In the genomic region with DNA sequence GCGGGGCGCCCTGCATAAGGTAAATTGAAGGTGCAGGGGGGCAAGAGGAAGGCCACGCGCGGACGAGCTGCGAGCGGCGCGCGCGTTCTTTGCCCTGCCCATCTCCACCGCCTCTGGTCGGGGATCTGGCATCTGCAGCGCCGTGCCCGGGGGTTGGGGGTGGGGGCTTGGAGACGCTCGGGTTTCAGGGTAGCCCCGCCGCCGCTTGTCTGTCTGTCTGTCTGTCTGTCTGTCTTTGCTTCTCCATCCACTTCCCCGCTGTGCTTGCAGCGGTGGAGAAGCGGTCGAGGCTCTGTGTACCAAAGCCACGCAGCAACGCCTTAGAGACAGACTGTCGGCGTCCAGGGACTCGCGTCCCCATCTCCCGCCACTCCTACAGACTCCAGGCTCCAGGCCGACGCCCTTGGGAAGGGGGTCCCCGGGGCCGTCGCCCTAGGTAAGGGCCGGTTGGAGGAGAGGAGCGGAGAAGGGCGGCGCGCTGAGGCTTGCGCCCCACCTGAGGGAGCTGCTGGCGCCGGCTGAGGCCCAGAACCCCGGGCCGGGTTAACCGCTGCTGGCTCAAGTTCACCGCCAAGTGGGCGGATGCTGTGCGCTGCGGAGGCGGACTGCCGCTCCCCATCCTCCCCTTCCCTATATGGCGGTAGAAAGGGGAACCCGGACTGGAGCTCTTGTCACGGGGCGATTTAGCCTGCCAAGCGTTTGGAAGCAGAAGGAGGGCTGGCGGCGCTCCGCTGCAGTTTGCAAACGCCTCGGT, we compare ENCODE assay signal across 8 mouse cellular contexts. TPM values are rescaled to one million over a fixed set of nuclear protein-coding genes. Genes with fewer than 3 reads are reported as not detected.
A peak's percentile ranks its signal among the peaks of the same experiment; 100 is the strongest.
DNase-seq lines count a peak whose midpoint lies in the region; ATAC-seq lines count a peak whose summit lies in the region.

No protein-coding gene starts in this region.

- no peaks in the 10 kb centered on the region for H3K36me3 ChIP-seq in embryonic facial prominence, embryonic 14.5 days (ENCODE audit: control insufficient read depth, insufficient read depth, low read length)
- no peaks in the 10 kb centered on the region for H3K36me3 ChIP-seq in limb, embryonic 13.5 days
- no peaks in the 10 kb centered on the region for H3K36me3 ChIP-seq in midbrain, embryonic 15.5 days (replicated peaks)

- H3K4me3 ChIP-seq in embryonic facial prominence, embryonic 14.5 days (ENCODE audit: low read depth, low read length) = peak overlapping the region; percentile 68
- H3K4me3 ChIP-seq in limb, embryonic 13.5 days = peak overlapping the region; percentile 84
- H3K4me3 ChIP-seq in midbrain, embryonic 15.5 days = peak overlapping the region; percentile 82

- peak overlapping the region; percentile 62 for H3K4me2 ChIP-seq in embryonic facial prominence, embryonic 14.5 days (ENCODE audit: low read depth, low read length)
- peak overlapping the region; percentile 72 for H3K4me2 ChIP-seq in limb, embryonic 13.5 days (replicated peaks)
- H3K4me2 ChIP-seq in midbrain, embryonic 15.5 days = peak overlapping the region; percentile 54

- ATAC-seq in embryonic facial prominence, embryonic 14.5 days (ENCODE audit: low read depth) = peak; percentile 87
- ATAC-seq in limb, embryonic 13.5 days (ENCODE audit: low FRiP score, low read depth) = peak; percentile 88
- ATAC-seq in midbrain, embryonic 15.5 days (replicated peaks) = peak; percentile 87

- peak overlapping the region; percentile 88 for H3K9ac ChIP-seq in embryonic facial prominence, embryonic 14.5 days (ENCODE audit: low read depth, low read length)
- H3K9ac ChIP-seq in limb, embryonic 13.5 days = peak overlapping the region; percentile 84
- H3K9ac ChIP-seq in midbrain, embryonic 15.5 days = peak overlapping the region; percentile 88

- under 1% methylated on average over 40 of the region's 65 CpGs for WGBS in embryonic facial prominence, embryonic 14.5 days
- WGBS in limb, embryonic 13.5 days = under 1% methylated on average over 64 of the region's 65 CpGs
- WGBS in midbrain, embryonic 15.5 days = under 1% methylated on average over 64 of the region's 65 CpGs

- DNase-seq in 3T3-L1 (ENCODE audit: low read depth, low spot score) = peak; percentile 84
- peak; percentile 31 to 56 for DNase-seq in adrenal gland, postnatal 4 days (ENCODE audit: low spot score in 2 of 2)
- peak; percentile 95 for DNase-seq in embryonic facial prominence, embryonic 14.5 days (ENCODE audit: low spot score)
- peak; percentile 92 for DNase-seq in heart, adult 8-10 months (ENCODE audit: low spot score)
- peak; percentile 81 to 83 for DNase-seq in kidney, adult 8-10 months
- DNase-seq in spleen, adult 18-20 months = peak; percentile 76 to 77

- no peaks in the 10 kb centered on the region for H3K27me3 ChIP-seq in embryonic facial prominence, embryonic 14.5 days (replicated peaks; ENCODE audit: control insufficient read depth, insufficient read depth, low read length)
- no peaks in the 10 kb centered on the region for H3K27me3 ChIP-seq in limb, embryonic 13.5 days
- no peaks in the 10 kb centered on the region for H3K27me3 ChIP-seq in midbrain, embryonic 15.5 days (replicated peaks)

- H3K9me3 ChIP-seq in embryonic facial prominence, embryonic 14.5 days (ENCODE audit: control insufficient read depth, low read length) = no peaks in the 10 kb centered on the region
- H3K9me3 ChIP-seq in limb, embryonic 13.5 days = no peaks in the 10 kb centered on the region
- no peaks in the 10 kb centered on the region for H3K9me3 ChIP-seq in midbrain, embryonic 15.5 days

- peak overlapping the region; percentile 99 for H3K27ac ChIP-seq in embryonic facial prominence, embryonic 14.5 days (replicated peaks; ENCODE audit: low read depth, low read length)
- H3K27ac ChIP-seq in limb, embryonic 13.5 days = peak overlapping the region; percentile 98
- H3K27ac ChIP-seq in midbrain, embryonic 15.5 days = peak overlapping the region; percentile 98

- H3K4me1 ChIP-seq in embryonic facial prominence, embryonic 14.5 days (ENCODE audit: control insufficient read depth, insufficient read depth, low read length) = peaks cover 18% of the 10 kb centered on the region
- peaks cover 20% of the 10 kb centered on the region for H3K4me1 ChIP-seq in limb, embryonic 13.5 days
- peaks cover 23% of the 10 kb centered on the region for H3K4me1 ChIP-seq in midbrain, embryonic 15.5 days

RNA-seq across cellular contexts. Expression of a gene that starts 0.8 kb away (rescaled TPM):
- total RNA-seq in adrenal gland, postnatal 4 days (2021) = 100 to 1,000 TPM in 1 of 2 experiments, 10 to 100 TPM in 1; 79.8 to 111 TPM
- 235 and 243 TPM in 2 replicates for polyA plus RNA-seq in embryonic facial prominence, embryonic 14.5 days (2014; fragmentation: Nextera tagmentation; extraction: Ambion mirVana)
- 1,000 to 10,000 TPM; 1,258 to 1,664 (median 1,451) TPM for total RNA-seq in heart, adult 8-10 months (2022)
- polyA plus RNA-seq in limb, embryonic 13.5 days (2015; fragmentation: Nextera tagmentation; extraction: Ambion mirVana) = 254 and 264 TPM in 2 replicates
- 285 and 301 TPM in 2 replicates for polyA plus RNA-seq in midbrain, embryonic 15.5 days (2015; fragmentation: Nextera tagmentation; extraction: Ambion mirVana)

RNA-seq across cellular contexts. Expression of a gene that starts 31.5 kb away (rescaled TPM):
- total RNA-seq in adrenal gland, postnatal 4 days (2021) = 10 to 100 TPM; 49.7 to 51.8 TPM
- polyA plus RNA-seq in embryonic facial prominence, embryonic 14.5 days (2014; fragmentation: Nextera tagmentation; extraction: Ambion mirVana) = 41.8 and 44.5 TPM in 2 replicates
- 10 to 100 TPM; 15.3 to 25.6 (median 19.9) TPM for total RNA-seq in heart, adult 8-10 months (2022)
- 33.3 and 35.6 TPM in 2 replicates for polyA plus RNA-seq in limb, embryonic 13.5 days (2015; fragmentation: Nextera tagmentation; extraction: Ambion mirVana)
- 39.3 and 41.2 TPM in 2 replicates for polyA plus RNA-seq in midbrain, embryonic 15.5 days (2015; fragmentation: Nextera tagmentation; extraction: Ambion mirVana)

RNA-seq across cellular contexts. Expression of a gene that starts 47.6 kb away (rescaled TPM):
- 10 to 100 TPM; 19.0 to 19.4 TPM for total RNA-seq in adrenal gland, postnatal 4 days (2021)
- 12.0 and 12.7 TPM in 2 replicates for polyA plus RNA-seq in embryonic facial prominence, embryonic 14.5 days (2014; fragmentation: Nextera tagmentation; extraction: Ambion mirVana)
- 1 to 10 TPM; 5.1 to 7.8 (median 7.1) TPM for total RNA-seq in heart, adult 8-10 months (2022)
- 8.2 and 10.2 TPM in 2 replicates for polyA plus RNA-seq in limb, embryonic 13.5 days (2015; fragmentation: Nextera tagmentation; extraction: Ambion mirVana)
- 7.9 and 9.4 TPM in 2 replicates for polyA plus RNA-seq in midbrain, embryonic 15.5 days (2015; fragmentation: Nextera tagmentation; extraction: Ambion mirVana)

Comparison
In these comparisons a context has a peak if more than half of its experiments do, and no peak if none do; other contexts are left out.
1. Peak in every context shown above with its lines: DNase-seq, ATAC-seq, H3K4me3 ChIP-seq and H3K27ac ChIP-seq.
2. DNase-seq: peak in every context shown above with its lines; median percentile 95 in embryonic facial prominence, embryonic 14.5 days; 92 in heart, adult 8-10 months; 84 in 3T3-L1; 82 in kidney, adult 8-10 months; 76 in spleen, adult 18-20 months; 44 in adrenal gland, postnatal 4 days.